Mouse (Mus musculus) MEL (cell line): ENCODE data around the gene Barx2.

Experiments used
- CHD2 ChIP-seq: IDR thresholded peaks from 2 replicates; pipeline ENCODE4 v1.6.1; 2011; ENCODE audit warnings: low read length, improper control_type of control experiment
- CTCF ChIP-seq, 3 experiments: IDR thresholded peaks in 2 of 3; conservative IDR thresholded peaks in 1 of 3; 2 replicates each; pipeline ENCODE4 v1.5.1; 2011 to 2012; ENCODE audit warnings: low read length in 3 of 3, low read depth in 2 of 3, mild to moderate bottlenecking in 2 of 3, improper control_type of control experiment in 1 of 3, inconsistent platforms in 1 of 3, mixed read lengths in 1 of 3, moderate library complexity in 1 of 3; ENCODE audit not compliant: control insufficient read depth in 1 of 3, insufficient read depth in 1 of 3, poor library complexity in 1 of 3, severe bottlenecking in 1 of 3
- ELF1 ChIP-seq: IDR thresholded peaks from 2 replicates; pipeline ENCODE4 v1.6.1; 2014; ENCODE audit warnings: low read depth, mild to moderate bottlenecking, inconsistent platforms, low read length, improper control_type of control experiment, moderate library complexity
- EP300 ChIP-seq, 2 experiments: IDR thresholded peaks; 2 replicates each; pipeline ENCODE4 v1.6.1; 2011; ENCODE audit warnings: improper control_type of control experiment in 2 of 2, low read length in 2 of 2, low read depth in 1 of 2, mild to moderate bottlenecking in 1 of 2
- GABPA ChIP-seq: IDR thresholded peaks from 2 replicates; pipeline ENCODE4 v1.6.1; 2012; ENCODE audit warnings: low read depth, mild to moderate bottlenecking, inconsistent platforms, low read length, improper control_type of control experiment, moderate library complexity
- GATA1 ChIP-seq: IDR thresholded peaks from 2 replicates; pipeline ENCODE4 v1.6.1; 2011; ENCODE audit warnings: low read depth, low read length, improper control_type of control experiment
- JUND ChIP-seq: IDR thresholded peaks from 2 replicates; pipeline ENCODE4 v1.6.1; 2011; ENCODE audit warnings: low read depth, mild to moderate bottlenecking, improper control_type of control experiment, low read length
- MEF2A ChIP-seq: IDR thresholded peaks from 2 replicates; pipeline ENCODE4 v1.6.1; 2014; ENCODE audit warnings: low read depth, mild to moderate bottlenecking, inconsistent platforms, low read length, improper control_type of control experiment; ENCODE audit not compliant: poor library complexity, insufficient replicate concordance, severe bottlenecking; ENCODE audit errors: extremely low read depth
- POLR2AphosphoS2 ChIP-seq: IDR thresholded peaks from 2 replicates; pipeline ENCODE4 v1.6.1; 2011; ENCODE audit warnings: low read length, improper control_type of control experiment
- RCOR1 ChIP-seq: IDR thresholded peaks from 2 replicates; pipeline ENCODE4 v1.6.1; 2012; ENCODE audit warnings: low read depth, mild to moderate bottlenecking, inconsistent platforms, low read length, improper control_type of control experiment
- SMC3 ChIP-seq: IDR thresholded peaks from 2 replicates; pipeline ENCODE4 v1.6.1; 2011; ENCODE audit warnings: low read depth, low read length, improper control_type of control experiment
- USF1 ChIP-seq: IDR thresholded peaks from 2 replicates; pipeline ENCODE4 v1.6.1; 2014; ENCODE audit warnings: low read depth, mild to moderate bottlenecking, inconsistent platforms, low read length, improper control_type of control experiment, moderate library complexity
- ZC3H11A ChIP-seq: IDR thresholded peaks from 2 replicates; pipeline ENCODE4 v1.6.1; 2012; ENCODE audit warnings: low read depth, mild to moderate bottlenecking, inconsistent platforms, low read length, improper control_type of control experiment
- ZNF384 ChIP-seq: IDR thresholded peaks from 2 replicates; pipeline ENCODE4 v1.6.1; 2012; ENCODE audit warnings: low read depth, mild to moderate bottlenecking, inconsistent platforms, low read length, improper control_type of control experiment

- TF ChIP-seq GABPA: no peak
- no peak for TF ChIP-seq GATA1
- TF ChIP-seq CTCF (IDR thresholded peaks at IDR 0.05 in 2 of 3, conservative IDR thresholded peaks at IDR 0.05 in 1 of 3; ENCODE audit: control insufficient read depth in 1 of 3, insufficient read depth in 1 of 3, low read depth in 2 of 3, low read length in 3 of 3, poor library complexity in 1 of 3, severe bottlenecking in 1 of 3): no peak
- TF ChIP-seq USF1: no peak
- no peak for TF ChIP-seq MEF2A
- TF ChIP-seq RCOR1: no peak
- TF ChIP-seq EP300 (IDR thresholded peaks at IDR 0.05; ENCODE audit: low read depth in 1 of 2, low read length in 2 of 2): no peak
- no peak for TF ChIP-seq ZNF384
- TF ChIP-seq JUND: no peak
- TF ChIP-seq CHD2: no peak
- TF ChIP-seq ZC3H11A: no peak
- TF ChIP-seq ELF1: no peak
- TF ChIP-seq SMC3: no peak
- TF ChIP-seq POLR2AphosphoS2: no peak
Observed at GRCm38 (mm10) chr9:31802641-31803040, 110.6 kb downstream of the Barx2 start.
